Mouse (Mus musculus) CH12.LX (cell line): ENCODE data around the gene Rtl8a.

Source experiments
- CTCF ChIP-seq, 2 experiments: IDR thresholded peaks in 1 of 2; conservative IDR thresholded peaks in 1 of 2; 2 replicates each; pipeline ENCODE4 v1.5.1; 2011 to 2012; ENCODE audit warnings: low read depth in 2 of 2, low read length in 2 of 2, improper control_type of control experiment in 1 of 2, inconsistent platforms in 1 of 2, mild to moderate bottlenecking in 1 of 2, moderate library complexity in 1 of 2
- JUND ChIP-seq: conservative IDR thresholded peaks from 2 replicates; pipeline ENCODE4 v1.6.1; 2011; ENCODE audit warnings: low read depth, low read length, improper control_type of control experiment
- MEF2A ChIP-seq: IDR thresholded peaks from 2 replicates; pipeline ENCODE4 v1.6.1; 2014; ENCODE audit warnings: low read depth, mild to moderate bottlenecking, inconsistent platforms, low read length, improper control_type of control experiment, borderline replicate concordance
- ZKSCAN1 ChIP-seq: IDR thresholded peaks from 2 replicates; pipeline ENCODE4 v1.6.1; 2012; ENCODE audit warnings: low read depth, inconsistent platforms, low read length, improper control_type of control experiment, borderline replicate concordance
- ZMIZ1 ChIP-seq: IDR thresholded peaks from 2 replicates; pipeline ENCODE4 v1.6.1; 2012; ENCODE audit warnings: low read depth, mild to moderate bottlenecking, inconsistent platforms, low read length, improper control_type of control experiment
- ZNF384 ChIP-seq: IDR thresholded peaks from 2 replicates; pipeline ENCODE4 v1.6.1; 2012; ENCODE audit warnings: low read depth, low read length, improper control_type of control experiment, inconsistent platforms

- TF ChIP-seq ZMIZ1, result no peak
- TF ChIP-seq CTCF (conservative IDR thresholded peaks at IDR 0.05 in 1 of 2, IDR thresholded peaks at IDR 0.05 in 1 of 2; ENCODE audit: low read depth in 2 of 2, low read length in 2 of 2), result no peak
- TF ChIP-seq ZKSCAN1, result no peak
- no peak for TF ChIP-seq JUND
- TF ChIP-seq MEF2A, result no peak
- no peak for TF ChIP-seq ZNF384
Observed at GRCm38 (mm10) chrX:53608122-53608813, 35.2 kb downstream of the Rtl8a start.
